Mouse (Mus musculus): Measurements from ENCODE around the gene Raet1e. TPM values are rescaled to one million over a fixed set of nuclear protein-coding genes. Genes with fewer than 3 reads are reported as not detected.
"Not testable (repeated sequence)": the region's sequence is repeated elsewhere in the genome, so short reads cannot be mapped to it uniquely, and the experiment has no call there.

Raet1e gene
- total RNA-seq, 2 experiments from 2014 or later: not detected

DNA sequence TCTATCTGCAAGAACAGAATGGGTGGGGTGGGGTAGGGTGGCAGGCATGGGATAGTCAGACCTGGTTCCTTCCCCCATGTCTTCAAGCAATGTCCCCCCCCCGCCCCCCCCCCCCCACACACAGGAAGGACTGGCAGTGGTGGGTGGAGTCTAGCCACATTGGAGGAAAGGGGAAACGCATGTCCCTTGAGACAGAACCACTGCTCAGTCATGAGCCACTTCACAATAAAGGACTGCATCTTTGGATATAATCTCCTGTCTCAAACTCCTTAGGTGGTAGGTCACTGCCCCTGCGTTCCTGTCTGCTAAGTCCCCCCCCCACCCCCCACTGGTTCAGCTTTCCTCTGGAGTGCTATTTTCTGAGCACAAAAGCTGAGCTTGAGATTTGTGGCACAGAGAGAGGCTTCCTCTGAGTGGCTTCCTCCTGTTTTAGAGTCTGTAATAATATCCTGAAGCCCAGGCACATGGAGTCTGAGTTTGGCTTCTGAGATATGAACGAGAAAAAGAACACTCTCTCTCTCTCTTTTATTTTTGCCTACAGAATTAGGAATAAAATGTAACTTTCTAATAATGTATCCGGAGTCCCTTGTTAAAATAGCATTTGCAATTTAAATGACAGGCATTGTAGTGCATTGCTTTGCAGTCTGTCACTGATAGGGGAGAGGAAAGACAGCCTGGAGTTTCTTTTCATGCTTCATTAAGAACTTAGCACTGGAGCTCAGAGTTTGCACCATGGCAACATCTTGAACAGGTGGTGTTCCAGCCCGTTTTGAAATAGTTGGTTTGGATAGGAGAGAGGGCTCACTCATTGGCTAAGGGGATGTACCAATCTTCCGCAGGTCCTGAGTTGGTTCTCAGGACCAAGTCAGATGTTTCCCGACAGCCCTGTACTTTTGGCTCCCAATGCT, 112.8 kb downstream of the Raet1e start:
- intact Hi-C loops (cut with DNase I); DNase-seq: not testable (repeated sequence)

DNA sequence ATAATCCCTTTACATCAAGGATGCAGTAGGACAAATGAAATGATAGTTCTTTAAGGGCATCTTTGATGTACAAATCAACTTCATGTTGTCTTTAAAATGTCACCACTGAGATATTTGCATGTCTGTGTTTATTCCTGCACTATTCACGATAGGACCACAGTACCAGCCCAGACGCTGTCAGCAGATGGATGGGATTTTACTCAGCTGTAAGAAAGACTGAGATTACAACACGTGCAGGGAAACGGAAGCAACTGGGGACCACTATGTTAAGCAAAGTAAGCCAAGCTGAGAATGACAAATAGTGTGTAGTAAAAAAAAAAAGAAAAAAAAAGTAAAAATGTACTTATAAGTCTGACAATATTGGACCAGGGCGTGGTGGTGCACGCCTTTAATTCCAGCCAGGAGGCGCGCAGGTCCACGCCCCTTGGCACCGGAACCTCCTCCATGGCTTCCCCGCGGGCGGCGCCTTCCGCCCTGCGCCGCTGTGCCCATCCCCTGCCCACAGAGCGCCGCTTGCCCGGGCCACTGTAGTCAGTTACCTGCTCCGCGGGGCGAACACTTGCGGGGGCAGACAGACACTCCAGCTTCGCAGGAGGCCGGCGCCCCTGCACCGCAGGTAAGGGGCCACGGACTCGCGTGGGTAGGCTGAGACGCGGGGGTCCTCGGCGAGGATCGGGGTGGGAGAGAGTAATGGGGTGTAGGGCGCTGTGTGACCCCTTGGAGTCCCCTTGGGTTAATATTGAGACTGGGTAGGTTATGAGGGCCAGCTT, 114.7 kb downstream of the Raet1e start:
- DNase-seq; intact Hi-C loops (cut with DNase I): not testable (repeated sequence)

DNA sequence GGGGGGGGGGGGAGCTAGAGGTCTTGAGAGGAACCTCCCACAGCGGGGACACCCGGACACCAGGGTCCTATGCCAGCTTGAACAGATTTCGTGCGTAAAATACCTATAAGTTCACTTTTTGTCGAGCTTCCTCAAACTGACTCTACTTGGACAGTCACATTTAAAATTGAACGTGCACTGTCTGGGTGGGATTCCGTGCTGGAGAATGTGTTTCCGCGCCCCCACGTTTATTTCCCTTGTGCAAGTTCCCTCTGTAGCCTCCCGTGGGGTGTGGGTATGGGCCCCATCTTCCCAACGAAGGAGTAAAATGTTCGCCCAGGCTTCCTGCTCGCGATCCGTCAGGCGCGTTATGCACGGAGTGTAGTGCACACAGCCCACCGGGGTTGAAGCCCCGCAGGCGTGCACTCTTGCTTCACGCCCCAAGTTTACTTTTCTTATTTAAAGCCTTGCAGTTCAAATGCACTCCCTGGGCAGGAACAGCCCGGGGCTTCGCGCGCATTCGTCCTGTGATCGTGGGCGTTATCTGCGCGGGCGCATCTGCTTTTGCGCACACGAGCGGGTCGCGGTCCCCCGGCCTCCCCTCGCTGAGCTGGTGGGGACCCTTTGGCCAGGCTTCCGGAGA, 115.4 kb downstream of the Raet1e start:
- no peak for DNase-seq
- intact Hi-C loops (cut with DNase I): no loop called here

DNA sequence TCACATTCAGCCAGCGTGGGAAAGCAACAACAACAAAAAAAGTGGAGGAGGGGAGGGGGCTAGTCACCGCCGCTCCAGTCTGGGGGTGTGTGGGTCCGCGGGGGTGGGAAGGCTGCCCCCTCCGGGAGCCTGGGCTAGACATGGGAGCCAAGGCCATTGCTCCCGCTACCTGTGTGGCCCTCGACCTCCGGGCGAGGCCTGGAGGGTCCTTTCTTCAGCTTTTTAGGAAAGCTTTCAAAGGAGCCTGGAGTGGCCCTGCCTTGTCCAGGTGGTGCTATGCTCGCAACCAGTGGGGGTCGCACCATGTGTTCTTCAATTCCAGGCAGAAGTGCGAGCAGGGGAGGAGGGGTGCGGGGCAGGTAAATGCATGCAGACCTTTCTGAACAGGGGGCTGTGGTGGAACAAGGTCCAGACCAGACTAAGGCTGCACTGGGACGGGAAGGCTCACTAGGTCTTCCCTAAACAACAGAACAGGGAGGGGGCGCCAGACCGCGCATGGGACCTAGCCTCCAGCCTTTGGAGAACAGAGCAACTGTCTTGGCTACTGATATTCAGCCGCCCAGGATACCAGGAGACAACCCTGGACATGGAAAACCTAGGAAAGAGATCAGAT, 116.2 kb downstream of the Raet1e start:
- no peak for DNase-seq
- intact Hi-C loops (cut with DNase I): no loop called here

DNA sequence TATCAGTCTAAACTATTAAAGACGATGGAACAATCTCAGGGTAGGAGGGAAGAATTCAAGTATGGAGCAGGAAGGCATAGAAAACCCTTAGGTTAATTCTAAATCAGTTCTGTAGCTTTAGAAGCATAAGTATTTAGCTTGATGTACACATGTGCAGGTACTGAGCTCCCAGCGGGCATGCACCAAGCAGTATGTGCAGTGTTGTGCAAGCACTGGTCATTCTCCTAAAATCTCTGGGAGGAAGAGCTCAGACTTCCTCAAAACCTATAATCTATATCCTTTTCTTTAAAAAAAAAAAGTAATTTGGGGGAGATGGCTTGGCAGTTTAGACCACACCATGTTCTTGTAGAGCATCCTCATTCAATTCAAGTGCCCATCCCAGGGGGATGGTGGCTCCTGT, 120.1 kb downstream of the Raet1e start:
- DNase-seq; intact Hi-C loops (cut with DNase I): not testable (repeated sequence)

DNA sequence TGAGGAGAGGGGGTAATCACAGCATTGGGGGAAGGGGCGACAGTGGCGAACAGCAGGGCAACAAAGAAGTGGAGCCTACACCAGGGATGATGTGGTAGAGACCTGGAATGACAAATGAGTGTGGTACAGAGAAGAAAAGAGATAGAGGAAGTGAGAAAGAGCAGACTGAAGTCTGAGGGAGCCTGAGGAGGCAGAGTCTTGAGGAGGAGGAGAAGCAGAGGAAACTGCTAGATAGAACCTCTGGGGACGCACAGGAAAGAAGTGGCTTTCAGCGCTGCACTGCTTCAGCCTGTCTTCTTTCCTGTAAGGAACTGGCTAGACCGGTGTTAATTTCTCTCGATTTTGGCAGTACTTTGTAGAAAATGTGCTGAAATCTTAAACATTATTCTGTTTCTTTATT, 124.4 kb downstream of the Raet1e start:
- no peak for DNase-seq
- intact Hi-C loops (cut with DNase I): no loop called here

DNA sequence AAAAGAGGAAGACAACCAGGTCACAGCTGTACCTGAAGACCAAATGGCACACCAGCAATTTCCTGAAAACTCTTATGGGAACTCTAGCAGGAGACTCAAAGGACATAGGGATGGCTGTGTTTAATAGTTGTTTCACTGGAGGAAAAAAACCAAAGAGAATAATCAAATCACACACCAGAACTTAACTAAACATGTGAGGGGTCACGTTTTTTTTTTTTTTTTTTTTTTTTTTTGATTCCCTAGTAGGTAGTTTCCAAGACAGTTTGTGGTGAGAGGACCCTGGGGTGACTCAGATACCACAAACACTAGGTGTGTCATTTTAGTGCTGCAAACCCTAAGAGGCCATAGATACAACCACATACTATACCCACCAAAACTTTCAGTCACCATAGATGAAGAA, 137.3 kb downstream of the Raet1e start:
- DNase-seq: no peak
- intact Hi-C loops (cut with DNase I): no loop called here

DNA sequence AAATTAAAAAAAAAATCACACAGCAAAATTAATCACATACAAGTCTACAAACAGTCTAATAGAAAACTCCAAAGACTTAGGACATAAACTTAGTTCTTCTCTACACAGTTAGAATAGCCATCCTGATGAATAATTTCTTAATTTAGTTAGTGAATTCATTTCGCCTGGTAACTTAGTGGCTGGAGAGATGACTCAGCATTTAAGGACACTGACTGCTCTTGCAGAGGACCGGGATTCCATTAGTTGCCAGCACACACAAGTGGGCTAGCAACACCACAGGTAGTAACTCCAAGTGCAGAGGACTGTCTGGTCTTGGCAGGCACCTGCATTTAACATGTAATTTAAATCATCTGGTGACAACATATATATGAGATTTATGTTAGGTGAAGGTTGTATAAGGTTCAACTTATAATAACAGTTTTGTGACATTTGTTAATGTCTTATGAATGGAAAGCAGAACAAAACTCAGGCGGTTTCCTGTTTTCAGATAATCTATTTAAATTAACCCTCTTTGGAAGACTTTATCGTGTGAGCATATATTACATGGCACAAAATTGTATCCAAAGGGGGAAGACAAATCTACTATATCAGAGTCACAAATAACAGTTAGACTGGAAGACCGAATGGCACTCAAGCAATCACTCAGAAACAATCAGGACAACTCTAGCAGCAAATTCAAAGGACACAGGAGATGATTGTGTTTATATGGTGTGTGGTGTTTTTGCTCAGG, 138.8 kb downstream of the Raet1e start:
- intact Hi-C loops (cut with DNase I): no loop called here

DNA sequence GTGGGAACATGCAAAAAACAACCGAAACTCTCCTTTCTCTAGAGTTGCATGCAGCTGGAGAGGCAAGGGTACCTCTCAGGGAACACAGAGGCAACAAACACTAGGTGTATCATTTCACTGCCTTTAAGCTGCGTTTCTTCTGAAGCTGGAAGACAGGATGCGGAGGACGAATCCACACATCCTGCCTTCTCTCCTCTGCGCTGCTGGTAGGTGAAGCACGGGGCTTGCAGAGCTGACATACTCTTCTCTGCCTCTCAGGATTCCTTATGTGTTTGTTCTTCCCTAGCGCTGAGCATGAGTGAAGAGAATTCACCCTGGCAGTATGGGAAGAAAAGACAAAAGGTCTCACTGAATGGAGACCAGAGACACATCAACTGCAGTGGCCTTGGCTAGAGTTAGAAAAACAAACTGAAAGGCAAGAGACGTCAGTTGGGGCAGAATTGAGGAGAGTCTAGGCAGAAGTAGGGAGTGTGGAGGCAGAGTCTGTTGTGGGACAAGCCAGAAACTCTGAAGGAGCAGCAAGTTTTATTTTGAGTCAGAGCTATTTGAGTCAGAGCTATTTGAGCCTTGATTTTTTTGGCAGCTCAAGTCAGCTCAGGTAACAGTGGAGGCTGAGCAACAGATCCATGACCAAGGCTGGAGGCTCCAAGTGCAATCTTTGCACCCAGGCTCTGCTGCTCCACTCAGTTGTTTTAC, 139.5 kb downstream of the Raet1e start:
- DNase-seq: no peak
- intact Hi-C loops (cut with DNase I): no loop called here

More for the DNA sequence above, 138.8 kb downstream of the Raet1e start:
- DNase-seq: no peak

DNA sequence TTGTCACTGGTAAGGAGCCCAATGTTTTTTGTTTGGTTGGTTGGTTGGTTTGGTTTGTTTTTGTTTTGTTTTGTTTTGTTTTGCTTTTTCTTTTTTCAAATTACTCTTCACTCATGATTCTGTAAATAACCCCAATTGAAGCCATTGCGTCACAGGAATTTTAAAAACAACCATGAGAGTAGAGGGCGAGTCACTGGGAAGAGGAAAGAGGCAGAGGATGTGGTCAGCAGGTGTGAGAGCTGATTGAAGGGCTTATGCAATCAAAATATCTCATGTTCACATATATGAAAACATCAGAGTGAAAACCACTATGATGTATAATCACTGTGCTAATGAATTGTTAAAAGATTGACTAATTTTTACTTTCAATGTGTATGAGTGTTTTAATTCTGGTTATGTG, 141.0 kb downstream of the Raet1e start:
- DNase-seq: no peak
- intact Hi-C loops (cut with DNase I): no loop called here

DNA sequence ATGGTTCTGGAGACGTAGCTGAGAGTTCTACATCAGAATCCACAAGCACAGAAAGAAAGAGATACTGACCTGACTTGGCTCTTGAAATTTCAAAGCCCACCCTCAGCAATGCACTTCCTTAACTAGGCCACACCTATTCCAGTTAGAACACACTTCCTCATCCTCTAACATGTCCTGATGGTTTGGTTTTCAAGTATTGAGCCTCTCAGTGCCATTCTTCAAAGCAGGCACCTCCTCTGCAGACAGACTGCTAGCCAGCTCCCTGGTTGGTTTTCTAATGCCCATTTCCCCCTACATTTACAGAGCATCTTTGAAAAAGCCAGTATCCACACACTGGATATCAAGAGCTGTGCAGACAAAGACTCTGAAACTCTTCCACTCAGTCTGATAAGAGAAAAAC, 143.3 kb downstream of the Raet1e start:
- no peak for DNase-seq
- intact Hi-C loops (cut with DNase I): no loop called here

DNA sequence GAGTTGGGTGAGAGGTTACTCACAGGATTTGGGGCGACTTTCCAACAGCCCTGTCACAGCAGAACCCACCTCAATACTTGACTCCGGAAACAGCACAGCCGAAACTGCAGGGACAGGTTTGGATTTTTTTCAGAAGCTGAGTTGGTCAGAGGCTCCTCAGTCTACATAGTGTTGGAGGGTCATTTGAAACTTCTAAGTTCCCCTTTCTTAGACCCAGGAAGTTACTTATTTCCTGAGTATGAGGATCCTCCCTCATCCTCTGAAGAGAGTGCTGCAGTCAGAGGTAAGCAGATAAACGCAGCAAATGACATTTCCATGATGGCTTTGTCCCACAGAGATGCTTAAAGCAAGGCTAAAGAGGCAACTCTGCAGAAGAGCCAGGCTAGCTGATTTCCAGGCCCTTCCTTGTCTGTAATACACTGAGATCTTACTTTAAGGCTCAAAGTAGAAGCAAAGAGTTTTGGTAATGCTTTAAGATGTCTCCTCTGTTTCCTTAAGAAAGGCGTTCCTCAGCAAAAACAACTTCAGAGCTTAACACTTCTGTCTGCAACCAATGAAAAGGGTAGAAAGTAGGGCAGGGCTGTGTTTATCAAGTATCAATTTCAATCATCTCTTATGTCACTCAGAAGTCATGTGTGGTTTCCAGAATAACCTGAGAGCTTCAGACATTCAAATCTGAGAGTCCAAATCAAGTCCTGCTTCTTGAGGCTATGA, 144.1 kb downstream of the Raet1e start:
- intact Hi-C loops (cut with DNase I): no loop called here
- no peak for DNase-seq

DNA sequence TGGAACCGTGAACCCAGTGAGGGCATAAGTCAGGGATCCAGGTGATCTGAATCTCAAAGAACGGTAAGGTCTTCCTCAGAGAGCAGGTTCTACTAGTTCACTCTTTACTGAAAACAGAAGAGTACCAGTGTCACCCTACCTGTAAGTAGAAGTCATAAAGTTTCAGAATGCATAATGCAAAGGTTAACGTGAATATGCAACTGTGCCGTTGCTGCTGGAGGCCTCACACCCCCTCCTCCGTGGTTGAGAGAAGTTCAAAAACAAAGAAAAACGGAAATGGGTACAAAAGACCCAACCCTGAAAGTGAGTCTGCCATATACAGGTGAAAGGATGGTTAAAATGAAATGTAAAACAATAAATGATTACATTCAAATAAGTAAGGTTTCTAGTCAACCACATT, 145.4 kb downstream of the Raet1e start:
- no peak for DNase-seq

DNA sequence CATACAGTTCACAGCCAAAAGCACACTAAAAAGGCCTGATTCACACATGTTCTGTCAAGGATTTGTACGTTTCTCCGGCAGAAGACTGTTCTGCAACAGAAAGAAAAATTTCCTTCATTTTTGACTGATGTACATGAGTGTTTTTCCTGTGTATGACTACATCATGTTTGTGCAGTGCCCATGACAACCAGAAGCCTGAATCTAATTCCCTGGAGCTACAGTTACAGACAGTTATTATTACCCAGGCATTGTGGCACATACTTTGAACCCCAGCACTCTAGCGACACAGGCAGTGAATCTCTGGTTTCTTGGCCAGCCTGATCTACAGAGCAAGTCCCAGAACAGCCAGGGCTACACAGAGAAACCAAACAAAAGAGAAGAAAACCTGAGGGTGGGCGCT, 147.4 kb downstream of the Raet1e start:
- no peak for DNase-seq
- intact Hi-C loops (cut with DNase I): no loop called here

More for the DNA sequence above, 145.4 kb downstream of the Raet1e start:
- intact Hi-C loops (cut with DNase I): no loop called here

DNA sequence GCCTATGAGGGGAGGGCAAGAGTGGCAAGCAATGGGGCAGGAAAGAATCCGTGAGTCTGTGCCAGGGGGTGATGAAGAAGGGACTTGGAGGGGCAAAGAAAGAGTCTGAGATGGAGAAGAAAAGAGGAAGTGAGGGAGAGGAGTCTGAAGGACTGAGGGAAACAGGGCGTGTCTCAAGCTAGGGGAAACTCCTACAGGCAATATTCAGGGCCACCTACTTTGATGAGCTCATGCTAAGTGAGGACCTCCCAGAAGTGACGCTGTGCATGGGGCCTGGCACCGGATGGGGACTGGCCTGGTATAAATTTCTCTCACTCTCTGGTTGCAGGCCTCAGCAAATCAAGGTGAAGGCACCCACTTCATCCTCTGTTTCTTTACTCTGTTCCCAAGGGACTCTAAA, 148.1 kb downstream of the Raet1e start:
- peak in 1 of 2 experiments; percentile 3 for DNase-seq
- intact Hi-C loops (cut with DNase I): no loop called here

DNA sequence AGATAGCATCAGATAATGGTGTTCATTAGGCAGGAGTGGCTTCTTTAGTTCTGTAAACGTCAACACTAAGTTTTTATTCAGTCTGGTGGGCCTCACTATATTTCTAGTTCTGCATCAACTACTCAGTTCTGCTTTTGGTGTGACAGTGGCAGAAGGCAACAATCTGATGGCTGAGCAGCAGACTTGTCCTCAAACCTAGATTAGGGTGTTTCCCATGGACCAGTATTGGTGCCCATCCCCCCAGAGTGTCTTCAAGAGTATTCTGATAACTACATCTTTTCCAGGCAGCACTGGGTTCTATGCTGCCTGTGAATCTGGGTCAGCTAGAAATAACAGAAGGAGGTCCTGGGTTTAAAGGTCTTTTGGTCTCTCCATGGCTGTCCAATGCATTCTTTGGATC, 149.9 kb downstream of the Raet1e start:
- intact Hi-C loops (cut with DNase I): no loop called here
- DNase-seq: no peak

DNA sequence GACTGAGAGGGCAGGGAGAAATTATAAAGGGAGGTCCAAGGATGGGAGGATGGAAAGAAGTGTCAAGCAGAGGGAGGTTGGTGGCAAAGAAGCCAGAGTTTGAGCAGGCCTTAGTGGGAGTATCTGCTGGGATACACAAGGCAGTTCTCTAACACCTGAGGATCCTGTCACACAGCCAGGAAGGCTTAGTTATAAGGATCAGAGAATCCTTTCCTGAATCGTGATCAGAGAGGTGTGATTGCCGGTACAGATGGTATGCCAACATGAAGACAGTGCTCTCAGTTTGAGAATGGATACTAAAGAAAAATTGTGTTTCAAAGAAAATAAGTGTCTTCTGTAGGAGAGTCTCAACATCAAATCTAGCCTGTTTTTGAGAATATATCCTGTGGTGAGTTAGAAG, 164.5 kb downstream of the Raet1e start:
- no peak for DNase-seq
- intact Hi-C loops (cut with DNase I): no loop called here

DNA sequence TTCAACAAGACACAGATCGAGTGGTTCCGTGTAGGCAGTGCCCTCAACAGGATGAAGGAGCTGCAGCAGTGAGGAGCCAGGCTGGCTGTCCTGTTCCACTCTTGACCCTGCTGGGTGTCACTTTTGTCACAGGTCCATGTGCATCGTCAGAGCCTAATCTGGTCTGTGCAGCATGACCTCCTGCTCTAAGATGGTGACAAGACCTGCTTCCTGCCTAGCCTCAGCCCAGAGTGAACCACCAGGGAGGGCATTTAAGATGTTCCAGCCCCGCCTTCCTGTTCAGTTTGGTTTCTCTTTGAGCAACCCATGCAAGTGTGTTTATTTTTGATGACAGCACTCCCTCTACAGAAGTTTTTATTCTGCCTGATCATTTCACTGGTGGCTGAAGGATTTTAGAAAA, 187.4 kb downstream of the Raet1e start:
- DNase-seq; intact Hi-C loops (cut with DNase I): not testable (repeated sequence)

Data from heart, postnatal 36 days (tissue).